Mouse (Mus musculus) bone marrow, adult 2 months (tissue): ENCODE measurements around the gene Cdh20.

Source experiments
- CTCF ChIP-seq: fragments of 200-500 bp; IDR thresholded peaks from 2 replicates; pipeline ENCODE4 v1.5.1; 2011; ENCODE audit warnings: low read length, control low read depth; ENCODE audit not compliant: control insufficient read depth, insufficient read depth
- POLR2A ChIP-seq: fragments of 200-500 bp; IDR thresholded peaks from 2 replicates; pipeline ENCODE4 v1.6.1; 2011; ENCODE audit warnings: low read depth, mild to moderate bottlenecking, control low read depth, low read length, borderline replicate concordance; ENCODE audit not compliant: control insufficient read depth

GRCm38 (mm10) chr1:104773207-104773606 is 4.9 kb downstream of the Cdh20 start:
- TF ChIP-seq POLR2A (no peak), CTCF (no peak)
